Mouse (Mus musculus) heart, embryonic 11.5 days (tissue): ENCODE measurements at regions not wholly inside any gene's neighbourhood (a gene's known extent, or its start where the extent isn't known, plus 50 kb on each side); places are given as distances from the start of the nearest gene placed in this dataset.

Experiments used
- ATAC-seq: fragments of 200-750 bp; cut with Nextera tagmentation; replicated peaks from 2 replicates; pipeline ENCODE4 v1.8.0; 2017; ENCODE audit warnings: moderate library complexity; ENCODE audit not compliant: insufficient number of reproducible peaks, low FRiP score, low TSS enrichment
- H3K27ac ChIP-seq: fragments of 300-500 bp; sonication (generic); 2 replicates; pipeline ENCODE4 v1.5.1; 2014; ENCODE audit warnings: mild to moderate bottlenecking, low read depth, low read length
- H3K27me3 ChIP-seq: fragments of 300-500 bp; sonication (generic); 2 replicates; pipeline ENCODE4 v1.6.1; 2014; ENCODE audit warnings: mild to moderate bottlenecking, low read length, mixed read lengths; ENCODE audit not compliant: control insufficient read depth, insufficient read depth
- H3K36me3 ChIP-seq: fragments of 300-500 bp; sonication (generic); 2 replicates; pipeline ENCODE4 v1.6.1; 2014; ENCODE audit warnings: mild to moderate bottlenecking, low read length, moderate library complexity, mixed read lengths; ENCODE audit not compliant: control insufficient read depth, insufficient read depth
- H3K4me1 ChIP-seq: fragments of 300-500 bp; sonication (generic); 2 replicates; pipeline ENCODE4 v1.6.1; 2014; ENCODE audit warnings: low read length; ENCODE audit not compliant: control insufficient read depth, insufficient read depth
- H3K4me2 ChIP-seq: fragments of 300-500 bp; sonication (generic); 2 replicates; pipeline ENCODE4 v1.6.1; 2014; ENCODE audit warnings: mild to moderate bottlenecking, moderate library complexity
- H3K4me3 ChIP-seq: fragments of 300-500 bp; sonication (generic); 2 replicates; pipeline ENCODE4 v1.5.1; 2014; ENCODE audit warnings: low read depth, low read length
- H3K9ac ChIP-seq: fragments of 300-500 bp; sonication (generic); 2 replicates; pipeline ENCODE4 v1.6.1; 2014; ENCODE audit warnings: mild to moderate bottlenecking, low read depth, low read length, moderate library complexity
- H3K9me3 ChIP-seq: fragments of 300-500 bp; sonication (generic); replicated peaks from 2 replicates; pipeline ENCODE4 v1.6.1; 2016; ENCODE audit warnings: low read length; ENCODE audit not compliant: control insufficient read depth
- WGBS: fragments of 180-500 bp; shearing (Covaris S2); extraction: QIAGEN DNeasy Blood & Tissue Kit; methylation state at CpG from one replicate; pipeline ENCODE4 v1.1.7; 2014; ENCODE audit not compliant: insufficient replicate concordance; 5-methylcytosine and 5-hydroxymethylcytosine counted together

GRCm38 (mm10) chr3:38588966-38589365 lies 104.3 kb upstream of the Ankrd50 start:
- H3K27ac ChIP-seq: no peak overlapping the region
- no peak overlapping the region for H3K4me2 ChIP-seq
- no peak overlapping the region for H3K9ac ChIP-seq
- ATAC-seq: no peak
- H3K4me3 ChIP-seq: no peak overlapping the region
- no peaks in the 10 kb centered on the region for H3K27me3 ChIP-seq
- H3K36me3 ChIP-seq: no peaks in the 10 kb centered on the region
- H3K9me3 ChIP-seq: no peaks in the 10 kb centered on the region
- H3K4me1 ChIP-seq: no peaks in the 10 kb centered on the region

GRCm38 (mm10) chr3:38585509-38585908 lies 100.9 kb upstream of the Ankrd50 start:
- Histone ChIP-seq H3K27me3 (no peaks in the 10 kb centered on the region), H3K9me3 (no peaks in the 10 kb centered on the region), H3K27ac (no peak overlapping the region), H3K36me3 (no peaks in the 10 kb centered on the region), H3K4me3 (no peak overlapping the region), H3K9ac (no peak overlapping the region), H3K4me2 (no peak overlapping the region), H3K4me1 (no peaks in the 10 kb centered on the region)
- WGBS: 79% methylated on average over 5 of the region's 5 CpGs
- no peak for ATAC-seq

DNA sequence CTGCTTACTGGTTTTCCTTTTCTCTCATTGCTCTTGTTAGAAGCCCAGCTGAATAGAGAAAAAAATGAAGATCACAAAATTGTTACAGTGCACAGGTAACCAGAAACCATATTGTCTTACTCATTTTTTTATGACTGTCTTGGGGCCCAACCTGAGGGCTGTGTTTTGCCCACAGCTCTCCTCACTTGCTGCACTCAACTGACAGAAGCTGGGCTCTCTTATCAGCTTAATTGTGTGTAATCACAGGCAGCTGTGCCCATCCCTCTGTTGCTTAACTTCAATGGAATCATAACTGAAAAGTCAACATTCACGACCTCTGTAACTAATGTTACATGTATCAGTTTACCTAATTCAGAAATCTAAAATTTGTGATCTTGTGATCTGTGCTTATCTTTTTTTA lies 95.1 kb upstream of the Ankrd50 start:
- 68% methylated on average over 1 of the region's 1 CpGs for WGBS

DNA sequence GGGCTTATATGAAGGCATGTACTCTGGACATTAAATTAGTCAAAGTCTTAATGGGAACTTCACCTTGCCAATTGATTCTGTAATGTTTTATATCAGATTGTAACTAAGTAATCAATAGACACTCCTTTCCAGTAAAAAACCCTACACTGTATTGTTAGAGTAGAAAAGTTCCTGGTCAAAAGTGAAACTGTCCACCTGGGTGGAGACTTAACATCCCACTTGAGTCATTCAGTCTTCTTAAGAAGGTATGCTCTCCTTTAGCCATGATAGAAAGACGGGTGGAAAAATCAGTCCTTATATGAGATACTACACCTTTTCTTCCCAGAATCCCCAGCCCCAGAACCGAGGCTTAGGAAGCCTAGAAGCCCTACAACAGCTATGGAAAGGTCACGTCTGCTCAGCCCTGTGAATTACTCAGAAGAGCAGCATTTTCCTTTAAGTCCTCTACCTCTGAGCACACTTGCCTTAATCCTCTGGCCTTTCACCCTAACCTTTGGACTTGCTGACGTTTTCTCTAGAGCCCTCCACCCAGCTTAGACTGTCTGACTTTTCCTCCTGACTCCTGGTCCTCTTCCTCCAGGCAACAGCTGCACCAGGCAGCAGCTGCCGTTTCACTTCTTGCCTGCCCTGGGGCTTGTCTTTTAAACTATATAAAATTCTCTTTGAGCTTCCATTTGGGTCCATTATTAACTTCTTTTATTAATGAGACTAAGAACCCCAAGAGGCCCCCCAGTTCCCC lies 93.4 kb upstream of the Ankrd50 start:
- Histone ChIP-seq H3K4me3 (no peak overlapping the region), H3K4me1 (no peaks in the 10 kb centered on the region), H3K4me2 (no peak overlapping the region), H3K36me3 (no peaks in the 10 kb centered on the region), H3K27ac (no peak overlapping the region), H3K9ac (no peak overlapping the region), H3K27me3 (no peaks in the 10 kb centered on the region), H3K9me3 (no peaks in the 10 kb centered on the region)
- WGBS: 53% methylated on average over 5 of the region's 5 CpGs
- no peak for ATAC-seq

More for the DNA sequence above, 95.1 kb upstream of the Ankrd50 start:
- H3K9me3 ChIP-seq: no peaks in the 10 kb centered on the region
- ATAC-seq: no peak
- H3K27me3 ChIP-seq: no peaks in the 10 kb centered on the region
- no peaks in the 10 kb centered on the region for H3K4me1 ChIP-seq
- no peak overlapping the region for H3K4me3 ChIP-seq
- H3K9ac ChIP-seq: no peak overlapping the region
- H3K4me2 ChIP-seq: no peak overlapping the region
- H3K36me3 ChIP-seq: no peaks in the 10 kb centered on the region
- no peak overlapping the region for H3K27ac ChIP-seq

GRCm38 (mm10) chr3:38573594-38573993 lies 89.0 kb upstream of the Ankrd50 start:
- H3K4me1 ChIP-seq: peaks cover 8% of the 10 kb centered on the region
- H3K9ac ChIP-seq: no peak overlapping the region
- H3K4me3 ChIP-seq: no peak overlapping the region
- no peaks in the 10 kb centered on the region for H3K9me3 ChIP-seq
- H3K27me3 ChIP-seq: no peaks in the 10 kb centered on the region
- H3K4me2 ChIP-seq: no peak overlapping the region
- no peak for ATAC-seq
- H3K27ac ChIP-seq: no peak overlapping the region
- no peaks in the 10 kb centered on the region for H3K36me3 ChIP-seq
- WGBS: 62% methylated on average over 5 of the region's 5 CpGs

DNA sequence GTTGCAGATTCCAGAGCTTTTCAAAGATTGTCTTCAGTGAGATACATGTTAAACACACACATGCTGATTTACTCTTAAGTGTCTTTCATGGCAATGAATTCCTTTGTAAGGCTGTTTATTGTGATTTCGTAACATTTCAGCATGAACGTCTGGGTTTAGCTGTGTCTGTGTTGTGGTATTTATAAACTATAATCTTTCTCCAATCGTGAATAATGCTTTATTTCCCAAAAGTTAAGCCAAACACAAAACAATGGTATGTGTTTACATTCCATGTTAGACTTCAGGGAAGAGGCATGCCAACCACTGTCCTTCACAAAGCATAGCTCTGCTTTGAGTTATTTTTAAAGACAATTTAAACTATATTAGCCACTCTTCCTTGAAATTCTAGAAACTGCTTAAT lies 87.5 kb upstream of the Ankrd50 start:
- Histone ChIP-seq H3K36me3 (no peaks in the 10 kb centered on the region), H3K4me3 (no peak overlapping the region), H3K27ac (no peak overlapping the region), H3K9ac (no peak overlapping the region), H3K4me2 (no peak overlapping the region), H3K27me3 (no peaks in the 10 kb centered on the region), H3K9me3 (no peaks in the 10 kb centered on the region), H3K4me1 (peaks cover 9% of the 10 kb centered on the region)
- no peak for ATAC-seq
- WGBS: 72% methylated on average over 3 of the region's 3 CpGs

- 77% methylated on average over 4 of the region's 4 CpGs for WGBS
- no peak for ATAC-seq
Observed at GRCm38 (mm10) chr3:38571224-38571623, 86.6 kb upstream of the Ankrd50 start.

DNA sequence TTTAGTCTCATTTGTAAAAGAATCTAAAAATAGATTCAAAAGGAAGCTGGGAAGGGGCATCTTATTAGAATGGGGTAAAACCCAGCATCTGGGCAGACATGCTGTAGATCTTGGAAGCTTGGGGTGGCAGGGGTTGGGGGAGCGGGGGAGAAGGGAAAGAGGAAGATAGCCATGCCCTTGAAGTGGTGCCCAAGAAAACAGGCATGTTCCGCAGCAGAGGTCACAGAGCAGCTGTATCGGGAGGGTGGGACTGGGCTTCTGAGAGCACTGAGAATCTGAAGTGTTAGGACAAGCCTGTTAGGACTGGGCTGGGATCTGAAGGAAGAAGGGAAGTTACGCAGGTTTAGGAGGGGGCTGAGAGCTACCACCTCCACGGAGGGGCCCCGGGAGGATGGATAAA lies 84.4 kb upstream of the Ankrd50 start:
- Histone ChIP-seq H3K27ac (no peak overlapping the region), H3K36me3 (no peaks in the 10 kb centered on the region), H3K4me3 (no peak overlapping the region), H3K4me1 (peaks cover 9% of the 10 kb centered on the region), H3K9ac (no peak overlapping the region), H3K27me3 (no peaks in the 10 kb centered on the region), H3K4me2 (peak overlapping the region; percentile 14; the same call in 1 of the 2 replicates), H3K9me3 (no peaks in the 10 kb centered on the region)
- 29% methylated on average over 6 of the region's 6 CpGs for WGBS
- no peak for ATAC-seq

More at GRCm38 (mm10) chr3:38571224-38571623, 86.6 kb upstream of the Ankrd50 start:
- Histone ChIP-seq H3K36me3 (no peaks in the 10 kb centered on the region), H3K4me1 (peaks cover 9% of the 10 kb centered on the region), H3K27me3 (no peaks in the 10 kb centered on the region), H3K4me3 (no peak overlapping the region), H3K4me2 (no peak overlapping the region), H3K27ac (no peak overlapping the region), H3K9ac (no peak overlapping the region), H3K9me3 (no peaks in the 10 kb centered on the region)

DNA sequence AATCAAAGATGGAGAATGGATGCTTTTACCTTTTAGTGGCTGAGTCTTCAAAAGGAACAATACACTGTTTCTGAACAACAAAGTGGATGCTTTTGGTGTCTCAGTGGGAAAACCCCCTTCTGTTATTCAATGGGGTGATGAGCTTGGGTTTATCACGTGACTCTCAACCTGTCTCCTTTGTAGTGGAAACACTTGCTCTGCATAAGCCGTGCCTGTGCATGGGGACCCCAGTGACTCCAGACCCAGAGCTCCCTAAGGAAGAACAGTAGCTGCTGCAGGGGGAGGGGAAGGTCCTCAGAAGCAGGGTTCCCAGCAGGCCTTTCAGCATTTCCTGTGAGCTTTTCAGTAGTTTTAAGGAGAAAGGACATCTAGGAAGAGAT lies 83.9 kb upstream of the Ankrd50 start:
- Histone ChIP-seq H3K36me3 (no peaks in the 10 kb centered on the region), H3K27me3 (no peaks in the 10 kb centered on the region), H3K9ac (no peak overlapping the region), H3K27ac (no peak overlapping the region), H3K4me2 (no peak overlapping the region; the same call in 1 of the 2 replicates), H3K4me1 (peaks cover 9% of the 10 kb centered on the region), H3K4me3 (no peak overlapping the region), H3K9me3 (no peaks in the 10 kb centered on the region)
- ATAC-seq: no peak
- whole genome bisulfite sequencing: 22% methylated on average over 2 of the region's 2 CpGs
